Mouse (Mus musculus) kidney, embryonic 14.5 days (tissue): ENCODE measurements at regions not wholly inside any gene's neighbourhood (a gene's known extent, or its start where the extent isn't known, plus 50 kb on each side); places are given as distances from the start of the nearest gene placed in this dataset.

Experiments used
- ATAC-seq: fragments of 200-750 bp; cut with Nextera tagmentation; 2 replicates; pipeline ENCODE4 v1.8.0; 2017; ENCODE audit warnings: moderate number of reproducible peaks, mild to moderate bottlenecking, moderate TSS enrichment, moderate library complexity; ENCODE audit not compliant: low FRiP score, low TSS enrichment
- H3K27ac ChIP-seq: fragments of 300-500 bp; sonication (generic); 2 replicates; pipeline ENCODE4 v1.5.1; 2014; ENCODE audit warnings: low read depth, mild to moderate bottlenecking, low read length, moderate library complexity, mixed read lengths
- H3K27me3 ChIP-seq: fragments of 300-500 bp; sonication (generic); 2 replicates; pipeline ENCODE4 v1.6.1; 2014; ENCODE audit warnings: mild to moderate bottlenecking, low read length; ENCODE audit not compliant: control insufficient read depth, insufficient read depth
- H3K36me3 ChIP-seq: fragments of 300-500 bp; sonication (generic); 2 replicates; pipeline ENCODE4 v1.6.1; 2014; ENCODE audit warnings: low read length, mixed read lengths; ENCODE audit not compliant: control insufficient read depth, insufficient read depth
- H3K4me1 ChIP-seq: fragments of 300-500 bp; sonication (generic); 2 replicates; pipeline ENCODE4 v1.6.1; 2014; ENCODE audit warnings: low read length, mixed read lengths; ENCODE audit not compliant: control insufficient read depth, insufficient read depth
- H3K4me2 ChIP-seq: fragments of 300-500 bp; sonication (generic); replicated peaks from 2 replicates; pipeline ENCODE4 v1.6.1; 2014; ENCODE audit warnings: low read depth, mild to moderate bottlenecking, low read length
- H3K4me3 ChIP-seq: fragments of 300-500 bp; sonication (generic); 2 replicates; pipeline ENCODE4 v1.5.1; 2014; ENCODE audit warnings: mild to moderate bottlenecking, low read length
- H3K9ac ChIP-seq: fragments of 300-500 bp; sonication (generic); 2 replicates; pipeline ENCODE4 v1.6.1; 2014; ENCODE audit warnings: low read depth, mild to moderate bottlenecking, low read length, moderate library complexity
- H3K9me3 ChIP-seq: fragments of 300-500 bp; sonication (generic); 2 replicates; pipeline ENCODE4 v1.6.1; 2016; ENCODE audit warnings: low read length; ENCODE audit not compliant: control insufficient read depth
- WGBS: fragments of 180-500 bp; shearing (Covaris S2); extraction: QIAGEN DNeasy Blood & Tissue Kit; methylation state at CpG from one replicate; pipeline ENCODE4 v1.1.7; 2014; 5-methylcytosine and 5-hydroxymethylcytosine counted together

DNA sequence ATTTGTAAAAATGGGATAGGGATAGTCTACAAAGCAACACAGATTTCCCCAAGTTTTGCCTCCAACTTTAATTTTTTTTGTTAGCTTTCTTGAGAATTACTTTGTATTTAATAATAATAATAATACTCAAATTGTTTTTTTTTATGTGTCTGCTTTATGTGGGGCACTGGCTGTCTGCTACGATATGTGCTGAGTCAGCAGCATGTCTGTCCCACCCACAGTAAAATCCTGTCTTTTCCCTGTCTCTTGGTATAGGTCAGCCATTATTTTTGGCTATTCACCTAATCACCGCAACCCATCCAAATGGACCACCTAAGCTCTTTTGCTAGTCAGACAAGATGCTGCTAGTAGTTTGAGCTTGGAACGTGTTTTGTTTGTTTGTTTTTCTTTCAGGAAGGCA is 473.0 kb downstream of the Hs3st4 start:
- no peak for ATAC-seq

GRCm38 (mm10) chr7:124487326-124487725 is 504.7 kb downstream of the Hs3st4 start:
- Histone ChIP-seq H3K27ac (no peak overlapping the region), H3K4me3 (no peak overlapping the region), H3K36me3 (no peaks in the 10 kb centered on the region), H3K4me2 (no peak overlapping the region), H3K9ac (no peak overlapping the region), H3K4me1 (0 out of 2 replicates have a peak, but pooled peaks cover 3% of the 10 kb centered on the region), H3K27me3 (no peaks in the 10 kb centered on the region), H3K9me3 (0 out of 2 replicates have a peak, but pooled peaks cover 2% of the 10 kb centered on the region)
- 83% methylated on average over 1 of the region's 1 CpGs for WGBS
- ATAC-seq: no peak

More for the DNA sequence above, 473.0 kb downstream of the Hs3st4 start:
- no peaks in the 10 kb centered on the region for H3K27me3 ChIP-seq
- H3K36me3 ChIP-seq: no peaks in the 10 kb centered on the region
- H3K4me1 ChIP-seq: no peaks in the 10 kb centered on the region
- 82% methylated on average over 3 of the region's 3 CpGs for WGBS
- H3K4me3 ChIP-seq: no peak overlapping the region
- H3K9me3 ChIP-seq: no peaks in the 10 kb centered on the region
- no peak overlapping the region for H3K27ac ChIP-seq
- no peak overlapping the region for H3K4me2 ChIP-seq
- H3K9ac ChIP-seq: no peak overlapping the region

GRCm38 (mm10) chr7:124491109-124491793 is 508.6 kb downstream of the Hs3st4 start:
- Histone ChIP-seq H3K4me2 (no peak overlapping the region), H3K4me1 (0 out of 2 replicates have a peak, but pooled peaks cover 3% of the 10 kb centered on the region), H3K9me3 (0 out of 2 replicates have a peak, but pooled peaks cover 2% of the 10 kb centered on the region), H3K36me3 (no peaks in the 10 kb centered on the region), H3K27me3 (no peaks in the 10 kb centered on the region), H3K9ac (no peak overlapping the region), H3K27ac (no peak overlapping the region; the same call in 1 of the 2 replicates), H3K4me3 (no peak overlapping the region)
- ATAC-seq: peak; percentile 71; the same call in 1 of the 2 replicates
- WGBS: 54% methylated on average over 3 of the region's 3 CpGs

GRCm38 (mm10) chr7:124491851-124492390 is 509.3 kb downstream of the Hs3st4 start:
- 0 out of 2 replicates have a peak, but pooled peaks cover 3% of the 10 kb centered on the region for H3K4me1 ChIP-seq
- no peaks in the 10 kb centered on the region for H3K36me3 ChIP-seq
- H3K9me3 ChIP-seq: no peaks in the 10 kb centered on the region
- H3K9ac ChIP-seq: no peak overlapping the region
- H3K4me3 ChIP-seq: no peak overlapping the region
- ATAC-seq: no peak
- H3K27me3 ChIP-seq: no peaks in the 10 kb centered on the region
- 89% methylated on average over 3 of the region's 3 CpGs for WGBS
- no peak overlapping the region for H3K27ac ChIP-seq
- no peak overlapping the region for H3K4me2 ChIP-seq

DNA sequence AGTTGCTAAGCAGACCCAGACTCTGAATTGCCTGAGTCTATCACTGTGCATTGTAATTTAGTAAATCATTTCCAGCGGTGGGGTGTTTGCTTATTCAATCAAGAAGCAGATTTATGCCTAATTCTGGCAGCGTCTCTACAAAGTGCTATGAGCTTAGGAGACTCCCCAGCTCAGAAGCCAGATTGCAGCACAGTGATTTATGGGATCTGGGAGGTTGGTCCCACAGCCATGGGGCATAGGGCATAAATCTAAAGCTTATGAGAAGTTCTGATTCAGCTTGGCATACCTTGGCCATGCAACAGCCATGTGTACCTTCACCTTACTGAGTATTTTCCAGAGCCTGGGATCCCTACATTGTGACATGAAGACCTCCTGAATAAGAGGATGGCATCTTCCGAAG is 518.0 kb downstream of the Hs3st4 start:
- Histone ChIP-seq H3K4me2 (no peak overlapping the region), H3K27ac (no peak overlapping the region), H3K4me3 (no peak overlapping the region), H3K4me1 (no peaks in the 10 kb centered on the region), H3K9ac (no peak overlapping the region), H3K27me3 (no peaks in the 10 kb centered on the region), H3K9me3 (no peaks in the 10 kb centered on the region), H3K36me3 (no peaks in the 10 kb centered on the region)
- no peak for ATAC-seq
- WGBS: 45% methylated on average over 3 of the region's 3 CpGs

- H3K9ac ChIP-seq: no peak overlapping the region
- no peaks in the 10 kb centered on the region for H3K27me3 ChIP-seq
- WGBS: 81% methylated on average over 5 of the region's 5 CpGs
- H3K4me1 ChIP-seq: no peaks in the 10 kb centered on the region
- no peaks in the 10 kb centered on the region for H3K36me3 ChIP-seq
- no peak overlapping the region for H3K4me3 ChIP-seq
- ATAC-seq: no peak
- H3K9me3 ChIP-seq: no peaks in the 10 kb centered on the region
- H3K27ac ChIP-seq: no peak overlapping the region
- H3K4me2 ChIP-seq: no peak overlapping the region
Measured at GRCm38 (mm10) chr7:124502760-124503159, 520.1 kb downstream of the Hs3st4 start.

GRCm38 (mm10) chr7:124549038-124549437 is 566.4 kb downstream of the Hs3st4 start:
- Histone ChIP-seq H3K36me3 (no peaks in the 10 kb centered on the region), H3K27me3 (no peaks in the 10 kb centered on the region), H3K9me3 (no peaks in the 10 kb centered on the region), H3K4me2 (no peak overlapping the region), H3K27ac (no peak overlapping the region), H3K4me3 (no peak overlapping the region), H3K4me1 (no peaks in the 10 kb centered on the region), H3K9ac (no peak overlapping the region)
- no peak for ATAC-seq
- WGBS: 81% methylated on average over 1 of the region's 1 CpGs

- ATAC-seq: no peak
- Histone ChIP-seq H3K4me2 (no peak overlapping the region), H3K27me3 (no peaks in the 10 kb centered on the region), H3K36me3 (no peaks in the 10 kb centered on the region), H3K4me1 (no peaks in the 10 kb centered on the region), H3K9ac (no peak overlapping the region), H3K4me3 (no peak overlapping the region), H3K9me3 (no peaks in the 10 kb centered on the region), H3K27ac (no peak overlapping the region)
Measured at GRCm38 (mm10) chr7:124557213-124557612, 574.5 kb downstream of the Hs3st4 start.

GRCm38 (mm10) chr7:124570804-124571203 is 588.1 kb downstream of the Hs3st4 start:
- Histone ChIP-seq H3K27me3 (no peaks in the 10 kb centered on the region), H3K4me2 (no peak overlapping the region), H3K4me1 (no peaks in the 10 kb centered on the region), H3K4me3 (no peak overlapping the region), H3K27ac (no peak overlapping the region), H3K9me3 (no peaks in the 10 kb centered on the region), H3K9ac (no peak overlapping the region), H3K36me3 (no peaks in the 10 kb centered on the region)
- no peak for ATAC-seq
